Mouse (Mus musculus) cerebellum, adult 9-11 months (tissue): ENCODE measurements around the gene Lrrc8b.

Experiments
- DNase-seq: peaks from one replicate; pipeline ENCODE4 v3.0.0; 2022

The Lrrc8b gene

GRCm38 (mm10) chr5:105519096-105519975 lies 103.8 kb downstream of the Lrrc8b start, which contains the start of gene Lrrc8c:
TSS of gene Lrrc8c (plus strand) at chr5:105519388.
- DNase-seq, result peak; percentile 71

- DNase-seq, result no peak
Observed at GRCm38 (mm10) chr5:105519976-105520300, 104.4 kb downstream of the Lrrc8b start.

DNA sequence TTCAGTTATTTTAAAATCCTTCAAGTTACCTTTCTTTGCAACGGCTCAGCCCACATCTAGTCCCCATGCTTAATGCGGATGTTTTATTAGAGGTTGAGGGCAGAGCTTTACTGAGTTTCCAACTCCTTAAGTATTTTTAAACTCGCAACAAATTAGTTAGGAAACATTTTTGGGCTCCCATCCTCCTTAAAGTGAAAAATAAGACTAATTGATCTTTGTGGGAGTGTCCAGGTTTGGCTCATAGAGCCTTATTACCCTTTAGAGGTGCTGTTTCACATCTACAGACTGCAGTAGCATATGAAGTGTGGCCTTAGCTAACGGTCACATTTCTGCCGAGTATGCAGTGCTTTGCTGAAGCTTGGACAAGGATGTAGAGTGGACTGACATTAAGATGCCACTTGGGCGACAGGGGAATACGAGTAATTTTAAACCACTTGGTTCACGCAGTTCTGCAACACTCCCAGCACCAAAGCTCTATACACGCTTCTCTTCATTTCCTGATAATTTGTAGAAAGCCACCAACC lies 104.9 kb downstream of the Lrrc8b start:
- no peak for DNase-seq

GRCm38 (mm10) chr5:105523452-105523851 lies 107.9 kb downstream of the Lrrc8b start:
- no peak for DNase-seq

- DNase-seq, result no peak
Observed at GRCm38 (mm10) chr5:105525004-105525403, 109.4 kb downstream of the Lrrc8b start.

DNA sequence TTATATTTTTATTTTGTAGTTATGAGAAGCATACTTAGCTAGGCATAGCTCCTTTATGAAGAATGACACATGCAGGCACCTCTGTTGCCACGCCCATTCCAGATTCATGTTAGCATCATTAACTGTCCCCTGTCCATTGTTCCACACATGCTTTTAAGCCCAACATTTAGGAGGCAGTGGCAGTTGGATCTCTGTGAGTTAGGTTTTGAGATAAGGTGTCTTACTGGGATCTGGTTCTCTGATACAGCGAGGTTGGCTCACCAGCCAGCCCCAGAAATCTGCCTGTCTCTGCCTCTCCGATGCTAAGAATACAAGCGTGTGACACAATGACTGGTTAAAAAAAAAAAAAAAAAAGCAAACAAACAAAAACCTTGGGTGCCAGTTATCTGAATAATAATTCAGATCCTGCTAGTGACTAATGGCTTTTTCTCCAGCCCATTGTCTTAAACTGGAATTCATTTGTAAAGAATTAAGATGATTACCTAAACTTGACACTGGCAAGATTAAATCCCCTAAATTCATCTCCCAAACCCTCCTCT lies 110.6 kb downstream of the Lrrc8b start:
- no peak for DNase-seq

- no peak for DNase-seq
Observed at GRCm38 (mm10) chr5:105526766-105527165, 111.2 kb downstream of the Lrrc8b start.

DNA sequence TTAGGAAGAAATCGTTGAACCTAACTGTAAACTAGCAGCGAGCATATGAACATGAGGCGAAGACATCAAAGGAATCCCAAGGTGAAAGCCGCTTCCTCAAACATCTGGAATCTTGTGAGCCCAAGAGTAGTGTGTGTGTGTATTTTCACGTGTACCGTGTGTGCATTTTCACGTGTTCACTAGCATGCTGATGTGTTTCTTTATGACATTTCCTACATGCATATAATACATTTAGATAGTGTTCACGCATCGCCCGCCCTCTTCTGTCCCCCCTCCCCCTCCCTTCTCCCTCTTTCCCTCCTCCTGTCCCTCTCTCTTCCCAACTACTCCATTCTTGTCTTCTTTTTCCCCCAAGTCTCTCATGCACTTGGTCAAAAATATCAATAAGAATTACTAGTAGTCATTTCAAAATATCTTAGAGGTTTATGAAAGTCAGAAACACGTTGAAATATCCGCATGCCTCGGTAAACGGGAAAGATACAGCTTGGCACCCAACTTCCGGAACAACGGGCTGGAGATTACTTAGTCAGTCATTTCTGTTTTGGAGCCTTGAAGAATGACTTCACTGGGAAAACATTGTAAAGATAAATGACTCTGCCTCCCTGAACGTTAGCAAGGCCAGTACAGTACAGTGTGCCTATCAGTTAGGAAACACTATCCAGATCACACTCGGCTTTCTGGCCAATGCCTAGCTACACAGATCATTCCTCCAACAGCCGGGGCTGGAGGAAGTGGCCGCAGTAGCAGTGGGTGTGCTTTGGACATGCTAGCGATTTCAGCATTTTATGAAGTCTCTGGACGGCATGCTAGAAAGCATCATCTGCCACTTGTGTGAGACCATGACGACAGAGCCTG lies 112.1 kb downstream of the Lrrc8b start:
- no peak for DNase-seq

- DNase-seq, result no peak
Observed at GRCm38 (mm10) chr5:105530576-105530975, 115.0 kb downstream of the Lrrc8b start.

DNA sequence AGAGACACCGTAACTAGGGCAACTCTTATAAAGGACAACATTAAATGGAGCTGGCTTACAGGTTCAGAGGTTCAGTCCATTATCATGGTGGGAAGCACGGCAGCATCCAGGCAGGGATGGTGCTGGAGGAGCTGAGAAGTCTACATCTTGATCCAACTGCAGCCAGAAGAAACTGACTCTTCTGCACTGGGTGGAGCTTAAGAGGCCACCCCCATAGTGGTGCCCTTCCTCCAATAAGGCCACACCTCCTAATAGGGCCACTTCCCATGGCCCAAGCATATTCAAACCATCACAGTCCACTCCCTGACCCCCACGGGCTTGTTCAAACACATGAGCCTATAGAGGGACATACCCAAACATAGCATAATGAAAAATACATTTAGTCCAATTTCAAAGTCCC lies 119.6 kb downstream of the Lrrc8b start:
- DNase-seq, result no peak

- no peak for DNase-seq
Observed at GRCm38 (mm10) chr5:105536172-105536571, 120.6 kb downstream of the Lrrc8b start.

- no peak for DNase-seq
Observed at GRCm38 (mm10) chr5:105537101-105537723, 121.6 kb downstream of the Lrrc8b start.
